In genomic region chr15:100082052-100082451, GRCm38 (mm10) we compare ENCODE assay signal across 10 mouse cellular contexts. TPM values are rescaled to one million over a fixed set of nuclear protein-coding genes. Genes with fewer than 3 reads are reported as not detected.
DNase-seq lines count a peak whose midpoint lies in the region; ATAC-seq and TF ChIP-seq lines count a peak whose summit lies in the region.
"Had no signal": no experiment of that assay in that cellular context is flagged by ENCODE, and none has a peak within 500 bp of the region (broad histone marks: within the 10 kb centered on the region; RNA-seq: fewer than 3 reads in every experiment).

No protein-coding gene starts in this region.

- no peak overlapping the region for H3K4me3 ChIP-seq in heart, embryonic 14.5 days (ENCODE audit: control insufficient read depth in 1 of 2, insufficient read depth in 1 of 2, low read depth in 1 of 2, low read length in 2 of 2)
- no peak overlapping the region for H3K4me3 ChIP-seq in lung, embryonic 16.5 days (ENCODE audit: low read length)
- H3K4me3 ChIP-seq in lung, adult 2 months (replicated peaks; ENCODE audit: extremely low read depth, low read depth, low read length), result no peak overlapping the region
- no peak overlapping the region for H3K4me3 ChIP-seq in hindbrain, embryonic 12.5 days
- no peak overlapping the region for H3K4me3 ChIP-seq in stomach, embryonic 15.5 days (replicated peaks)
- H3K4me3 ChIP-seq: heart, embryonic 10.5 days; liver, embryonic 13.5 days had no signal

- 72% methylated on average over 8 of the region's 8 CpGs for WGBS in heart, embryonic 14.5 days
- 41% methylated on average over 8 of the region's 8 CpGs for WGBS in lung, embryonic 16.5 days
- 48% methylated on average over 8 of the region's 8 CpGs for WGBS in lung, adult 2 months
- WGBS in hindbrain, embryonic 12.5 days, result 64% methylated on average over 8 of the region's 8 CpGs
- WGBS in stomach, embryonic 15.5 days, result 58% methylated on average over 8 of the region's 8 CpGs

- DNase-seq in heart, postnatal 36 days, result no peak
- no peak for DNase-seq in lung, adult 2 months
- DNase-seq: liver, embryonic 13.5 days; right cerebral cortex, postnatal 4 days had no signal

- H3K27ac ChIP-seq in heart, embryonic 14.5 days (replicated peaks in 1 of 2; ENCODE audit: control insufficient read depth in 1 of 2, insufficient read depth in 1 of 2, low read depth in 2 of 2, low read length in 2 of 2), result 0 out of 4 replicates have a peak overlapping the region, but pooled peaks of 1 of the 2 experiments have one; percentile 17
- H3K27ac ChIP-seq in lung, embryonic 16.5 days (ENCODE audit: low read length), result peak overlapping the region; percentile 53
- H3K27ac ChIP-seq in hindbrain, embryonic 12.5 days, result peak overlapping the region; percentile 40; the same call in 1 of the 2 replicates
- peak overlapping the region; percentile 36; the same call in 1 of the 2 replicates for H3K27ac ChIP-seq in stomach, embryonic 15.5 days
- H3K27ac ChIP-seq: heart, embryonic 10.5 days; liver, embryonic 13.5 days had no signal

- H3K27me3 ChIP-seq in heart, embryonic 14.5 days (ENCODE audit: control insufficient read depth, insufficient read depth, low read length), result no peaks in the 10 kb centered on the region
- H3K27me3 ChIP-seq in lung, embryonic 16.5 days (ENCODE audit: control insufficient read depth, insufficient read depth, low read depth, low read length), result no peaks in the 10 kb centered on the region
- no peaks in the 10 kb centered on the region for H3K27me3 ChIP-seq in hindbrain, embryonic 12.5 days
- no peaks in the 10 kb centered on the region for H3K27me3 ChIP-seq in stomach, embryonic 15.5 days (replicated peaks)
- H3K27me3 ChIP-seq: liver, embryonic 13.5 days had no signal

- no peak overlapping the region for H3K9ac ChIP-seq in heart, embryonic 14.5 days (ENCODE audit: low read length)
- no peak overlapping the region for H3K9ac ChIP-seq in lung, embryonic 16.5 days (ENCODE audit: low read length)
- no peak overlapping the region for H3K9ac ChIP-seq in hindbrain, embryonic 12.5 days
- no peak overlapping the region for H3K9ac ChIP-seq in stomach, embryonic 15.5 days
- H3K9ac ChIP-seq: liver, embryonic 13.5 days had no signal

- peak; percentile 48; the same call in 1 of the 2 replicates for ATAC-seq in heart, embryonic 14.5 days (ENCODE audit: insufficient number of reproducible peaks, insufficient read depth, low FRiP score, low read depth)
- peak; percentile 89 for ATAC-seq in lung, embryonic 16.5 days (ENCODE audit: low read depth)
- no peak for ATAC-seq in hindbrain, embryonic 12.5 days (ENCODE audit: low FRiP score)
- no peak; the same call in 1 of the 2 replicates for ATAC-seq in stomach, embryonic 15.5 days (ENCODE audit: insufficient read depth, low FRiP score, low read depth)
- no peak for ATAC-seq in CD4-positive, CD25-positive, alpha-beta regulatory T cell, adult 4 months

- no peak overlapping the region for H3K4me2 ChIP-seq in heart, embryonic 14.5 days (ENCODE audit: low read length)
- no peak overlapping the region for H3K4me2 ChIP-seq in lung, embryonic 16.5 days (ENCODE audit: low read depth, low read length)
- H3K4me2 ChIP-seq in hindbrain, embryonic 12.5 days (replicated peaks), result no peak overlapping the region
- no peak overlapping the region for H3K4me2 ChIP-seq in stomach, embryonic 15.5 days
- H3K4me2 ChIP-seq: liver, embryonic 13.5 days had no signal

- no peaks in the 10 kb centered on the region for H3K9me3 ChIP-seq in heart, embryonic 14.5 days (ENCODE audit: control insufficient read depth, low read length)
- no peaks in the 10 kb centered on the region for H3K9me3 ChIP-seq in lung, embryonic 16.5 days (ENCODE audit: control insufficient read depth, low read length)
- no peaks in the 10 kb centered on the region for H3K9me3 ChIP-seq in hindbrain, embryonic 12.5 days (replicated peaks)
- no peaks in the 10 kb centered on the region for H3K9me3 ChIP-seq in stomach, embryonic 15.5 days
- H3K9me3 ChIP-seq: heart, embryonic 10.5 days; liver, embryonic 13.5 days had no signal

- H3K4me1 ChIP-seq in heart, embryonic 14.5 days (ENCODE audit: control insufficient read depth in 2 of 2, insufficient read depth in 2 of 2, low read length in 2 of 2), result peaks cover 11 to 13% of the 10 kb centered on the region in 2 experiments
- H3K4me1 ChIP-seq in lung, embryonic 16.5 days (replicated peaks; ENCODE audit: control insufficient read depth, insufficient read depth, low read length), result peaks cover 24% of the 10 kb centered on the region
- peaks cover 9% of the 10 kb centered on the region for H3K4me1 ChIP-seq in lung, adult 2 months (ENCODE audit: control insufficient read depth, insufficient read depth, low read length)
- peaks cover 16% of the 10 kb centered on the region for H3K4me1 ChIP-seq in hindbrain, embryonic 12.5 days
- H3K4me1 ChIP-seq in stomach, embryonic 15.5 days, result peaks cover 13% of the 10 kb centered on the region

- H3K36me3 ChIP-seq in heart, embryonic 14.5 days (ENCODE audit: control insufficient read depth, insufficient read depth, low read length), result no peaks in the 10 kb centered on the region
- no peaks in the 10 kb centered on the region for H3K36me3 ChIP-seq in lung, embryonic 16.5 days (ENCODE audit: control insufficient read depth, insufficient read depth, low read length)
- no peaks in the 10 kb centered on the region for H3K36me3 ChIP-seq in hindbrain, embryonic 12.5 days
- no peaks in the 10 kb centered on the region for H3K36me3 ChIP-seq in stomach, embryonic 15.5 days
- H3K36me3 ChIP-seq: heart, embryonic 10.5 days; liver, embryonic 13.5 days had no signal

- no peak for TF ChIP-seq CTCF in lung, adult 2 months (IDR thresholded peaks at IDR 0.05; ENCODE audit: insufficient read depth, low read length)

- intact Hi-C loops in heart, postnatal 36 days (cut with DNase I), result loop anchor here (5.0 kb wide), 1 partner anchor 35 kb away; no protein-coding TSS in a partner anchor

- no peak for TF ChIP-seq POLR2A in lung, adult 2 months (IDR thresholded peaks at IDR 0.05; ENCODE audit: borderline replicate concordance, extremely low read depth, low read depth, low read length)

RNA-seq across cellular contexts. Expression of gene Dip2b, which starts 43.6 kb away (rescaled TPM):
- 20.2 and 20.3 TPM in 2 replicates for polyA plus RNA-seq in heart, embryonic 14.5 days (2014; fragmentation: Nextera tagmentation; extraction: Ambion mirVana)
- 10 to 100 TPM; 21.0 to 21.5 TPM for total RNA-seq in heart, postnatal 36 days (2021)
- polyA plus RNA-seq in lung, embryonic 16.5 days (2015; fragmentation: Nextera tagmentation; extraction: Ambion mirVana), result 9.6 and 10.4 TPM in 2 replicates
- 11.0 and 14.6 TPM in 2 replicates for polyA plus RNA-seq in lung, adult 2 months (2012; rRNA removed)
- polyA plus RNA-seq in hindbrain, embryonic 12.5 days (2016; fragmentation: Nextera tagmentation; extraction: Ambion mirVana), result 26.8 and 27.5 TPM in 2 replicates
- 9.8 and 10.6 TPM in 2 replicates for polyA plus RNA-seq in stomach, embryonic 15.5 days (2015; fragmentation: Nextera tagmentation; extraction: Ambion mirVana)
- 10 to 100 TPM; 14.8 to 17.1 TPM for polyA plus RNA-seq in CD4-positive, CD25-positive, alpha-beta regulatory T cell, adult 4 months (2017; shearing (Covaris generic))

Comparison
In these comparisons a context has a peak if more than half of its experiments do, and no peak if none do; other contexts are left out.
1. ATAC-seq: peak in heart, embryonic 14.5 days (single experiment) and lung, embryonic 16.5 days (single experiment); none in hindbrain, embryonic 12.5 days (single experiment), stomach, embryonic 15.5 days (single experiment) and CD4-positive, CD25-positive, alpha-beta regulatory T cell, adult 4 months (single experiment).